Mouse (Mus musculus): Measurements from ENCODE around the gene Flrt1. TPM values are rescaled to one million over a fixed set of nuclear protein-coding genes. Genes with fewer than 3 reads are reported as not detected.

Flrt1 gene
- polyA plus RNA-seq (2015; fragmentation: Nextera tagmentation; extraction: Ambion mirVana) = 13.8 and 16.1 TPM in 2 replicates

DNA sequence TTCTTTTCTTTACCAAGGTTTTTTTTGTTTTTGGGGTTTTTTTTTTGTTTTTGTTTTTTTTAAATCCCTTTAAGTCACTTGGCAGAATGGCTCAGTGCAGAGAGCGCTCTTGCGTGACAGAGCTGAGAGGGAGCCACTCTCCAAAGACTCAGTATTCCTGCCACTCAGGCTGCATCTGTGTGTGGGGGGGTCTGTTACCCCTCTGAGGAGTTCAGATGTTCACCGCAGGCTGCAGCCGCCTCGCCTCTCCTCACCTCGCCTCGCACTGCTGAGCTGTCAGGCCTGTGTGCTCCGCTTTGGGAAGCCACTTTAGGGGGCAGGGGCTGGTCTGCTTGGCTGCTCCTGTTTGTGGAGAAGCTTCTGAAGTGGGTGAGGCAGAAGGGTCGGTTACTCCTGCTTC, at the start of gene Flrt1:
TSS of gene Flrt1 (minus strand) at position 186 of the 400 bp plus-strand sequence.
- H3K9me3 ChIP-seq (ENCODE audit: control insufficient read depth, low read length) = no peaks in the 10 kb centered on the region
- 0 out of 2 replicates have a peak within 1 kb of the TSS, but pooled peaks have one; percentile 23 for H3K27ac ChIP-seq (ENCODE audit: low read length)
- H3K4me2 ChIP-seq (ENCODE audit: low read length) = no peak within 1 kb of the TSS
- H3K9ac ChIP-seq (replicated peaks; ENCODE audit: low read depth, low read length) = no peak within 1 kb of the TSS
- H3K36me3 ChIP-seq (ENCODE audit: control insufficient read depth, insufficient read depth) = no peaks in the 10 kb centered on the region
- H3K4me3 ChIP-seq (replicated peaks; ENCODE audit: low read length) = no peak within 1 kb of the TSS
- 24% methylated on average over 9 of the region's 9 CpGs for WGBS
- no peaks in the 10 kb centered on the region for H3K27me3 ChIP-seq (replicated peaks; ENCODE audit: control insufficient read depth, insufficient read depth, low read length)
- ATAC-seq = no peak
- H3K4me1 ChIP-seq (replicated peaks; ENCODE audit: control insufficient read depth, insufficient read depth, low read length) = peaks cover 49% of the 10 kb centered on the region

GRCm38 (mm10) chr19:7155196-7155595, 49.7 kb upstream of the Flrt1 start:
- Histone ChIP-seq H3K4me1 (replicated peaks; ENCODE audit: control insufficient read depth, insufficient read depth, low read length) (peaks cover 64% of the 10 kb centered on the region), H3K36me3 (ENCODE audit: control insufficient read depth, insufficient read depth) (no peaks in the 10 kb centered on the region), H3K27ac (ENCODE audit: low read length) (no peak overlapping the region), H3K4me3 (replicated peaks; ENCODE audit: low read length) (no peak overlapping the region), H3K9ac (replicated peaks; ENCODE audit: low read depth, low read length) (0 out of 2 replicates have a peak overlapping the region, but pooled peaks have one; percentile 10), H3K27me3 (replicated peaks; ENCODE audit: control insufficient read depth, insufficient read depth, low read length) (no peaks in the 10 kb centered on the region), H3K4me2 (ENCODE audit: low read length) (no peak overlapping the region), H3K9me3 (ENCODE audit: control insufficient read depth, low read length) (no peaks in the 10 kb centered on the region)
- peak; percentile 29; the same call in 1 of the 2 replicates for ATAC-seq
- WGBS = 33% methylated on average over 6 of the region's 6 CpGs

DNA sequence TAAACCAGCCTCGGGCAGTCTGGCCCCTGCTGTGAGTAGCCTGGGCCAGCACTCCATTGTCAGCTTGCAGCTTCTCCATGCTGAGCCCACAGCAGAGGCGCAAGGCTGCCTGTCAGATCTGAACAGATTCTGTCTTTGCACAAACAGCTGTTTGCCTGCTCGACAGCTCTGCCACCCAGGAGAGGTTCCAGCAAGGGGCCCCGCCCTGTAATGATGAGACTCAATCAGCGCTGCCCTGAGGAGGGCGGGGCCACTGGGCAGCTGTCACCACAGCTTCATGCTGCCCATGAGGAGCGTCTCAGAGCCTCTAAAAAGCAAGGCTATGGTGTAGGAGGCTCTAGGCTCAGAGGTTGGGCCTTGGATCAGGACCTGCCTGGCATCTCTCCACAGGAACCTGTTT, 47.7 kb upstream of the Flrt1 start:
- H3K9me3 ChIP-seq (ENCODE audit: control insufficient read depth, low read length) = no peaks in the 10 kb centered on the region
- H3K4me2 ChIP-seq (ENCODE audit: low read length) = no peak overlapping the region
- H3K36me3 ChIP-seq (ENCODE audit: control insufficient read depth, insufficient read depth) = no peaks in the 10 kb centered on the region
- WGBS = 25% methylated on average over 7 of the region's 7 CpGs
- H3K4me3 ChIP-seq (replicated peaks; ENCODE audit: low read length) = no peak overlapping the region
- peak overlapping the region; percentile 67 for H3K27ac ChIP-seq (ENCODE audit: low read length)
- ATAC-seq = peak; percentile 5; the same call in 1 of the 2 replicates
- peaks cover 74% of the 10 kb centered on the region for H3K4me1 ChIP-seq (replicated peaks; ENCODE audit: control insufficient read depth, insufficient read depth, low read length)
- no peaks in the 10 kb centered on the region for H3K27me3 ChIP-seq (replicated peaks; ENCODE audit: control insufficient read depth, insufficient read depth, low read length)
- no peak overlapping the region; the same call in 1 of the 2 replicates for H3K9ac ChIP-seq (replicated peaks; ENCODE audit: low read depth, low read length)

DNA sequence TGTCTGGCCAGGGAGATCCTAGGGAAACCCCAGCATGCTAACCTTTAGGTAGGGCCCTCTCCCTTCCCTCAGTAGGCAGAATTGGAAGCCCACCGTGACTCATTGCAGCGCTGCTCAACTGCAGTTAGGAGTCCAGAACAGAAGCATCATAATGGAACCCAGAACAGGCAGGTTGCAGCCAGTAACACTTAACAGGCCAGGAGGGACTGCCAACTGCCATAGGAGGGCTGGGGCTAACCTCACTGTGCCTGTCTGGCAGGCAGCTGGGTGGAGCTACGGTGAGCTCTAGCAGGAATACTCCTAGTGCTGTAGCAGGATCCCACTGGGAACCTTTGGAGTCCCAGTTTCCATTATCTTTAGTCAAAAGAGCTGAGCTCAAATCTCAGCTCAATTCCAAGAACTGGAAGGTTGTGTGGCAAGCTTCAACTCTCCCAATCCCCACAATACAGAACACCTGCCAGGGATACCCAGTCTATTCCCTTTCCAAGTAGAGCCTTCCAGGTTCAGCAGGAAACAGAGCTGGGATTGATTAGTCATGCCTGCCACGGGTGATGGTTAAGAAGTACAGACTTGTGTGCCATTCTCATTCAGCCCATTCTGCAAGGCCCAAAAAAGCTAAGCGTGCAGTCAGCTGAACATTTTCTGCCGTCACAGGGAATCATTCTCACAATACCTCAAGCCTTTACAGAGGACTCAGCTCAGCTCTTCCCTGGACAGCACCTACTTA, 46.6 kb upstream of the Flrt1 start:
- Histone ChIP-seq H3K9me3 (ENCODE audit: control insufficient read depth, low read length) (no peaks in the 10 kb centered on the region), H3K27me3 (replicated peaks; ENCODE audit: control insufficient read depth, insufficient read depth, low read length) (no peaks in the 10 kb centered on the region), H3K27ac (ENCODE audit: low read length) (peak overlapping the region; percentile 75), H3K4me2 (ENCODE audit: low read length) (no peak overlapping the region), H3K9ac (replicated peaks; ENCODE audit: low read depth, low read length) (no peak overlapping the region), H3K36me3 (ENCODE audit: control insufficient read depth, insufficient read depth) (no peaks in the 10 kb centered on the region), H3K4me3 (replicated peaks; ENCODE audit: low read length) (no peak overlapping the region), H3K4me1 (replicated peaks; ENCODE audit: control insufficient read depth, insufficient read depth, low read length) (peaks cover 72% of the 10 kb centered on the region)
- no peak for ATAC-seq
- 70% methylated on average over 6 of the region's 6 CpGs for WGBS

DNA sequence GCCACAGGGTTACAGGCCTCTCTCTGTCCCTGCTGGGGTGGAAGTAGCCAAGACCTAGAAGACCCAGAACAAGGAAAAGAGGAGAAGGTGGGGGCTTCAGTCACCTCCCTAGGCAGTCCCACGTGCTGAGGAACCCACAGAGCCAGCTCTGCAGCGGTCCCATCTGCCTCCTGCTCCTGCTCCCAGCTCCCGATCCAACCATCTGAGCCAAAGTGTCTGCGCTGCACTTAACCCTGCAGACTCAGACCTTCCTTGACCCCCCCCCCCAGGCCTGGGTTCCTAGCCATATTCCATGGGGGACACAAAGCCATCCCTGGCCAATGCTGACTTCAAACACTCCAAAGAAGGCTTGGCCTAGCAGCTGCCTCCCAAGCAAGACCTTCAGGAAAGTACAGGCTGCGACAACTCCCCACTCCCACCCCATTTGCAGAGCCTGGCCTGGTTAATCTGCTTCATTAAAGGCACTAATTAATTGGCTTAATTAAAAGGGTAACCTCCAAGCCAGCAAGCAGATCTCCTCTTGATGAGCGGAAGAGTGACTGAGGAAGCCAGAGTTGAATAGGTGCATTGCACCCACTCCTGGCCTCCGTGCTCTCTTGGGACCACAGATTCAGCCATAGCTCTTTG, 45.9 kb upstream of the Flrt1 start:
- Histone ChIP-seq H3K9me3 (ENCODE audit: control insufficient read depth, low read length) (no peaks in the 10 kb centered on the region), H3K27ac (ENCODE audit: low read length) (peak overlapping the region; percentile 75), H3K9ac (replicated peaks; ENCODE audit: low read depth, low read length) (no peak overlapping the region), H3K36me3 (ENCODE audit: control insufficient read depth, insufficient read depth) (no peaks in the 10 kb centered on the region), H3K4me2 (ENCODE audit: low read length) (no peak overlapping the region), H3K4me1 (replicated peaks; ENCODE audit: control insufficient read depth, insufficient read depth, low read length) (peaks cover 69% of the 10 kb centered on the region), H3K27me3 (replicated peaks; ENCODE audit: control insufficient read depth, insufficient read depth, low read length) (no peaks in the 10 kb centered on the region), H3K4me3 (replicated peaks; ENCODE audit: low read length) (no peak overlapping the region)
- ATAC-seq = no peak
- WGBS = 32% methylated on average over 7 of the region's 7 CpGs

- H3K4me1 ChIP-seq (replicated peaks; ENCODE audit: control insufficient read depth, insufficient read depth, low read length) = peaks cover 70% of the 10 kb centered on the region
These were observed 43.7 kb upstream of the Flrt1 start for GRCm38 (mm10) chr19:7149158-7149685.

DNA sequence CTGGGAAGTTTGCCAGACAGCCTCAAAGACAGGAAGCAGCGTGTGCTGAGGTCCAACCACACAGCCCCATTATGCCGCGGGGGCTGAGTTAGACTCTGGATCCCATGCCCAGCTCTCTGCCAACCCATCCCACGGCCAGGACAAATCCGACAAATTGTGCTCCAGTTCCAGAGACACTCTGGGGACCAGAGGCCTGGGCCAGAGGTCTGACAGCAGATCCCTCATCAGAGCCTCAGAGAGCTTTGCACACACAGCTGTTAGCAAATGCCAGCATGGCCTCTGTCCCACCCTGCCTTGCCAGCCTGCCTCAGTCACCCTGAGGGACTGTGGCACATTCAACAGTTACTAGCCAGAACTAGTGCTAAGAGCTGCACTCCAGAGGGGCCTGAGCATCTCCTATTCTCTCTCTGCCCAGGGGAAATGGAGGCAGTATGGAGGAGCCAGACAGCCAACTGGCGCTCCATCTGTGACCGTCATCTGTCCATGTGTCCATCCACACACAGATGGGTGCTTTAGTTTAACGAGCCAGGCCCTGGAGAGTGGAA, 43.1 kb upstream of the Flrt1 start:
- H3K9me3 ChIP-seq (ENCODE audit: control insufficient read depth, low read length) = no peaks in the 10 kb centered on the region
- 38% methylated on average over 8 of the region's 8 CpGs for WGBS
- no peaks in the 10 kb centered on the region for H3K27me3 ChIP-seq (replicated peaks; ENCODE audit: control insufficient read depth, insufficient read depth, low read length)
- H3K4me1 ChIP-seq (replicated peaks; ENCODE audit: control insufficient read depth, insufficient read depth, low read length) = peaks cover 77% of the 10 kb centered on the region
- no peaks in the 10 kb centered on the region for H3K36me3 ChIP-seq (ENCODE audit: control insufficient read depth, insufficient read depth)
- no peak overlapping the region for H3K9ac ChIP-seq (replicated peaks; ENCODE audit: low read depth, low read length)
- H3K27ac ChIP-seq (ENCODE audit: low read length) = peak overlapping the region; percentile 66
- no peak overlapping the region for H3K4me2 ChIP-seq (ENCODE audit: low read length)
- no peak overlapping the region for H3K4me3 ChIP-seq (replicated peaks; ENCODE audit: low read length)
- ATAC-seq = peak; percentile 60

More at GRCm38 (mm10) chr19:7149158-7149685, 43.7 kb upstream of the Flrt1 start:
- H3K4me3 ChIP-seq (replicated peaks; ENCODE audit: low read length) = no peak overlapping the region
- no peaks in the 10 kb centered on the region for H3K27me3 ChIP-seq (replicated peaks; ENCODE audit: control insufficient read depth, insufficient read depth, low read length)
- no peak overlapping the region for H3K4me2 ChIP-seq (ENCODE audit: low read length)
- 54% methylated on average over 7 of the region's 7 CpGs for WGBS
- peak overlapping the region; percentile 29 for H3K27ac ChIP-seq (ENCODE audit: low read length)
- no peak for ATAC-seq
- no peak overlapping the region for H3K9ac ChIP-seq (replicated peaks; ENCODE audit: low read depth, low read length)
- no peaks in the 10 kb centered on the region for H3K36me3 ChIP-seq (ENCODE audit: control insufficient read depth, insufficient read depth)
- no peaks in the 10 kb centered on the region for H3K9me3 ChIP-seq (ENCODE audit: control insufficient read depth, low read length)

DNA sequence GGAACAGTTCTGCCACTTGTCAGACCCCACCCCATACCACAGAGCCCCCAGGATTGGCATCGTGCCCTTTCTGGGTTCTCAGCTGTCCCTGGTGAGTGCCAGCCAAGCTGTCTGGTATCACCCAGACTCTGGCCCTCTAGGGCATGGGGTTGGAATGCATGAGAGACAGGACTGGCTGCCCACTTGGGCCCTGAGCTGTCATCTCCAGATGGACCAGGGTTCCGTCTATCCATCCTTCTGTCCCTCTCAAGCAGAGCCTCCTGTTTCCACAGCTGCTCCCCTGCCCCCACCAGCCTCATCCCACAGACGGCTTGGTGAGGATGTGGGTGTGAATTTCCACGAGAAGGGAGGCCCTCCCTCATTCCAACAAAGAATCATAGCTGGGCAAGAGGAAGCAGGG, 42.6 kb upstream of the Flrt1 start:
- Histone ChIP-seq H3K27me3 (replicated peaks; ENCODE audit: control insufficient read depth, insufficient read depth, low read length) (no peaks in the 10 kb centered on the region), H3K9me3 (ENCODE audit: control insufficient read depth, low read length) (no peaks in the 10 kb centered on the region), H3K27ac (ENCODE audit: low read length) (peak overlapping the region; percentile 66), H3K4me2 (ENCODE audit: low read length) (no peak overlapping the region), H3K36me3 (ENCODE audit: control insufficient read depth, insufficient read depth) (no peaks in the 10 kb centered on the region), H3K4me1 (replicated peaks; ENCODE audit: control insufficient read depth, insufficient read depth, low read length) (peaks cover 77% of the 10 kb centered on the region), H3K4me3 (replicated peaks; ENCODE audit: low read length) (no peak overlapping the region), H3K9ac (replicated peaks; ENCODE audit: low read depth, low read length) (no peak overlapping the region)
- ATAC-seq = peak; percentile 39
- WGBS = 36% methylated on average over 4 of the region's 4 CpGs

- Histone ChIP-seq H3K4me3 (replicated peaks; ENCODE audit: low read length) (no peak overlapping the region), H3K27me3 (replicated peaks; ENCODE audit: control insufficient read depth, insufficient read depth, low read length) (no peaks in the 10 kb centered on the region), H3K27ac (ENCODE audit: low read length) (no peak overlapping the region), H3K9me3 (ENCODE audit: control insufficient read depth, low read length) (no peaks in the 10 kb centered on the region), H3K9ac (replicated peaks; ENCODE audit: low read depth, low read length) (no peak overlapping the region), H3K4me1 (replicated peaks; ENCODE audit: control insufficient read depth, insufficient read depth, low read length) (peaks cover 81% of the 10 kb centered on the region), H3K36me3 (ENCODE audit: control insufficient read depth, insufficient read depth) (no peaks in the 10 kb centered on the region), H3K4me2 (ENCODE audit: low read length) (no peak overlapping the region)
- no peak for ATAC-seq
- WGBS = 72% methylated on average over 13 of the region's 13 CpGs
These were observed 40.8 kb upstream of the Flrt1 start for GRCm38 (mm10) chr19:7146376-7146775.
